Mouse (Mus musculus) cerebellum, adult 9-11 months (tissue): ENCODE measurements at regions not wholly inside any gene's neighbourhood (a gene's known extent, or its start where the extent isn't known, plus 50 kb on each side); places are given as distances from the start of the nearest gene placed in this dataset.
A peak's percentile ranks its signal among the peaks of the same experiment; 100 is the strongest.

Experiments
- DNase-seq: peaks from one replicate; pipeline ENCODE4 v3.0.0; 2022

DNA sequence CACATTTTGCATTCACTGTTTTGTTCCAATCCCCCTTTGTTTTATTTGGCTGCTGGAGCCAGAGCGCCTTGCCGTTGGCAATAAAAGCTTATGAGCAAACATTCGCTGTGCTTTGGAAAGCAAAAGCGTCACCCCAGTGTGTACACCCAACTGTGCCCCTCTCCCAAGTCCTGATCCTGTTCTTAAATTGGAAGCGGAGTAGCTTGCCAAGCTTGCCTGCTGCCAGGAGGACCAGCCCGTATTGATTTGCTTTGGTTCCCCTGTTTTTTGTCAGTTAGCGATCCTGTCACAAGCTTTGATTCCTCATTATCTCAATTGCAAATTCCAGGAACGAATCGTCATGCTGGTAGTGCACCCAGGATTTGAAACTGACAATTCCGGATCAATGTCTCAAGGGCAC, 917.5 kb downstream of the Olfm4 start:
- peak; percentile 3 for DNase-seq

DNA sequence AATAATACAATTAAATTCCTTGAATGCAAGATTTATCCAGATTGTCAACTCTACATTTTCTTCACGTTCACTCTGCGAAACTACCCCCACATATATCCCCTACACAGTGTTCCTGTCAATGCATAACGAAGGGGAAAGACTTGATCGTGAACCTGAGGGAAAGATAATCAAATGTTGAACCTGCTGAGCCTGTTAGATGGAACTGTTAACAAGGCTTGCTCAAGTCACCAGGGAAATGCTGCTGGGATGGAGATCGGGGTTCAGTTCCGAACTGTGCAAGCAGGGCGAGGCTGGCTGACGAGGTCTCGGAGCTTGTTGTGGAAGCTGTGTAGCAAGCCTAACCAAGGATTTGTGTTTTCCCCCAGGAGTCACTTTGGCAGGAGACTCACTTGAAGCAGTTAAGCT, 917.9 kb downstream of the Olfm4 start:
- no peak for DNase-seq

DNA sequence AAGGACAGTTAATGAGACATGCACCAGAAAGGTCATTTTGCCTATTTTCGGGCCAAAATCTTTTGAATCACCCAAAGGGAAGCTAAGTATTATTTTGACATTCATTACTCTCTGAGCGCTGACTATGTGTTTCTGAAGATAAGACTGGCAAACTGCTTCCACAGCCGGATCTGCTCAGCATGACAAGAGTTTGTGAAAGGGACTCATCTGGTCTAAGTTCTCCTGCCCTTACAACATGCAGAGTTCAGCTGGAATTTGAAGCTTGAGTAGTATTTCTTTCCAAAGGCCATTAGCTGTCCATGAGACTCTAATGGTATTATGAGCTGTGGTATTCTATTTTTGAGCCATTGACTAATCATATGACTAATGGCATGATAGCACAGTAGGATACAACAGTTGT, 932.1 kb downstream of the Olfm4 start:
- DNase-seq, result no peak

DNA sequence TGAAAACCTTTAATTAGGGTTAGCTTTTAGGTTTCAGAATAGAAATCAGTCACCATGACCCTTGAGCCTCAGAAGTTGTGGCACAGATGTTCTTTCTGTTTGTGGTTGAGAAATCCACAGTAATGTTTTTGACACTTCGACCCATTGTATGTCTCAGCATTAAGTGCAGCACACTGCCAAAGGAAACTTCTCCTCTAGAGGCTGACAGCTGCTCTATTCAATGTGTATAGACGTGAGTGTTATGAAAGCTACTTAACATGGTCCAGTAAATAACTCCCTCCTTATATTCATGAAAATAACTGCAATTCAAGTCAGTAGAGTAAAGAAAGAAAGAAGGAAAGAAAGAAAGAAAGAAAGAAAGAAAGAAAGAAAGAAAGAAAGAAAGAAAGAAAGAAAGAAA, 939.9 kb downstream of the Olfm4 start:
- DNase-seq, result no peak

DNA sequence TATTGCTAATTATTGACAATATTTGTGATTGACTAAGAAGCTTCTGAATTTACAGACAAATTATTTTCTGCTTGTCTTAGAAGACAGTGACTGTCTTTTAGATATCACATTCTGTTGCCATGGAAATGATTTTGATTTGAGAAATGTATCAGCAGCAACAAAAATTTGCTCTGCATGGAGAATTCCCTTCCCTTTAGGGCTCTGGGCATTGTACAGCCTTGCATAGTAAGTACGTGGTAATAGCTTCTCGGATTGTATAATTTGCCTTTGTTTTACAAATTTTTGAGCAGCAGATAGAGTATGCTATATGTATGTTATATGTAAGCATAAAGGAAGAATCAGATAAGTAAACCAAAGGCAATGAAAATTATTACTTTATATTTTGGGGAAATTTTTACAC, 976.1 kb downstream of the Olfm4 start:
- DNase-seq, result no peak

DNA sequence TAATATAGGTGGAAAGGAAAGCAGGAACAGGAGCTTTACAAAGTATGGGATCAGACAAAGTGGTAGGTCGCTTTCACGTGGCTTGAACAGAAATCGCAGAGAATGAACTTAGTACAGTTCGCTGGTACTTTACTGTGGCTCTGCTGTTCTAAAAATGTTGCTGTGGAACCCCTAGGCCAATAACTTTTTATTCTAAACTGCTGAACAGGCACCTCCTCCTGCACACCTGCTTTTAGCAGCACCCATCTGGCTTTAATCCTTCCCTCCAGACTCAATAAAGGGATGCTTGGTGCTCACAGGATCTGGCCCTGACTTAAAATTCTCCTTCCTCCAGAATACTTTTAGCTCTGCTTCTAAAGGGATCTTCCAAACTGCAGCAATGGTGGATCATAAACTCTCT, 991.9 kb downstream of the Olfm4 start:
- no peak for DNase-seq

DNA sequence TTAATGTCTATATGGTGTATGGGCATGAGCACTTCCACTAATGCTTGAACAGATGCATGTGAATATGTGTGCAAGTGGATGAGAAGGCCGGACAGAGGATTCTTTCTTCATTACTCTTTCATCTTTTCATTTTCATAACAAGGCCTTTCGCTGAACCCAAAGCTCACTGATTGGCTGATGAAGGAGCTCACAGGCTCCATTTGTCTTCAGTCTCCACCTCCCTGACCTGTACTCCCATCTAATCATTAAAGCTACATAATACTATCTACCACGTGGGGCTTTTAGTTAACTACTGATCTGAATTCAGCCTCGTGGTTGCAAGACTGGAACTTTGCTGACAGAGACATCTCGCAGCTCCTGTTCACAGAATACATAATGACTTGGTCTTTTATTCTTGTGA, 992.8 kb downstream of the Olfm4 start:
- DNase-seq, result no peak

DNA sequence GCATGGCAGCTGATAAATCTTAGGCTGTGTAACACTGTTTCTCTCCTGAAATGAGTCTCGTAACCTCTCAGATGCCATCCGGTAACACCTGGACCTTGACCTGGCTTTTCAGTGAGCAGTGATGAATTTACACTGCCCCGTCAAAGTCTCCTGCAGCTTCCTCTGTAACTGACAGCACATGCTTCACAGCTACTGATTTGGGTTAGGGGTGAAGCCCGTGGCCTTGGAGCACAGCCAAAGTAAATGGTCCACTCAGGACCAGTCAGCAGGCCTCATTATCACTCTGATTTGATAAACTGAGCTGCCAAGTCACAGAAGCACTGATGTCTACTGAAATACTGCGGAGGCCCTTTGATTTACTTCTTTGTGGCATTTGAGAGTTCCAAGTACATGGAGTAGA, 995.6 kb downstream of the Olfm4 start:
- no peak for DNase-seq

DNA sequence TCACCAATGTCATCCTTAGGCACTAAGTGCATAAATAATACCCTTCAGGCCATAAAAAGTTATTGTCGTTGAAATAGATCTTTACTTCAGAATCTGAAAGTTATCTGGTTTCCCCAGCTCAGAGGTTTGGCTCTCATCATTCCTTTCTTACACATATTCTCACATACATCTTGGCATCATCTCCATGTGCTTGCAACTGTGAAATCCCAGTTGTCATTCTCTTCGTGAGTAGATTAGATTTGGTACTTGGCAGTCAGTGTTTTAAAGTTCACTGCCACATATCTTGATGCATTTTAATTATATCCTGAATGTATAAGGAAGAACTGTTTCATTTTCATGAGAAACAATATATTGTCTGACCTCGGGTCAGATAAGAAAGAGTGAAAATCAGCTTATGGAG, 1006.3 kb downstream of the Olfm4 start:
- DNase-seq, result no peak

DNA sequence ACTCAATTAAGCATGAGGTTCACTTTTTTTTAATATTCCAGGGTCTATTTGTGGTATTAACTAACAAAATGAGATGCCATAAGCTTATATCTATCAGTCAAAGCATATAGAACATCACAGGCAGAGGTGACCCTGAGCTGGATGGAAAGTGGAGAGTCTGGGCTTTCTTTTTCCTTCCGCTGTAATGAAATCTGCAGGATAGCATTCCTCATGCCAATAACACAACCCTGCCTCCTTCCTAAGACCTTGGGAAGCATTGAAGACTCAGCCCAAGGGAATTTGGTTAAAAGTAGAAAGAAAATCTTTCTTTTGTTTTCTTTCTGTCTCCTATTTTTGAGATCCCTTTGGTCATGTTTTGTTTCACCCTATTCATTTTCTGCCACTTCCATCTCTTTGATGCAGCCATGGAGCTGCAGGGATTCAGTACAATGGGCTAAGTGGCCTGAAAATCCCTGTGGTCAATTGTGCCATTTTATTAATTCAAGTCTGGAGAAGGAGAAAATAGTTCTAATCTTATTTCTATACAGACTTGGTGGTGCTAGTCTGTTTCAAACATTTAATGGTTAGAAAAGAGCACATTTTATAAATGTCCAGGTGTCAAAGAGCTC, 1006.9 kb downstream of the Olfm4 start:
- DNase-seq, result no peak

DNA sequence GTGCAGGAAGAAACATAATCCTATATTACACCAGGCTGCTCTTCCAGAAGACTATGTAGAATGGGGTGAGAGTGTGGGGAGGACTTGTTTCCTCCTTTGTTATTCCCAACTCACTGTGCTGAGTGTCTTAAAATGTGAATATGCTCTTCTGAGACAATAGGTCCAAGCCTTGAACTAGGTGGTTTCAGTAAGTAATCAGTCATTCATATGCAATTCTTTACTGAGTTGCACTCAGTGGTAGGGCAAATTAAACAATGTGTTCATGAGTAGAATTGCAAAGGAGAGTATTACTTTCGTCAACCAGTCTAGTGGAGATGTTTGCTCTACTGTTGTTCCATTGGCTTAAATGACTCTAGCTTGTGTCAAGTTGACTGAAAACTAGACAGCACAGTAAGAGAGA, 1015.1 kb downstream of the Olfm4 start:
- DNase-seq, result no peak

DNA sequence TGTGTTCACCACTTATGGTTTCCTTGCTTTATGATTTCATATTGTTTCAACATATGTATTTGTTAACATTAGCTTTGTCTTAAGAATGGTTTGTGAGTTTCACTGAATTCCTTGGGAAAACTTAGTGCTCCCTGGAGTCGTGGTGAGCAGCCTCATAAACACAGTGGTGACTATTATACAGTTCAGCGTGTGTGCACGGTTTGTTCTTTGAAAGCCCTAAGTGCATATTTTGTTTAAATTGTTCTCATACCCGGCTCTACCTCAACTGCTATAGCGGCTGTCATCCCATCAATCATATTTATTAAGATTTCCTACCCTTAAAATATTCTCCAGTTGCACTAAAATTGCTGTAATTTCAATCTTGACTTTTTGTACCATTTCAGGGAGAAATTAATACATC, 1029.3 kb downstream of the Olfm4 start:
- DNase-seq, result no peak

DNA sequence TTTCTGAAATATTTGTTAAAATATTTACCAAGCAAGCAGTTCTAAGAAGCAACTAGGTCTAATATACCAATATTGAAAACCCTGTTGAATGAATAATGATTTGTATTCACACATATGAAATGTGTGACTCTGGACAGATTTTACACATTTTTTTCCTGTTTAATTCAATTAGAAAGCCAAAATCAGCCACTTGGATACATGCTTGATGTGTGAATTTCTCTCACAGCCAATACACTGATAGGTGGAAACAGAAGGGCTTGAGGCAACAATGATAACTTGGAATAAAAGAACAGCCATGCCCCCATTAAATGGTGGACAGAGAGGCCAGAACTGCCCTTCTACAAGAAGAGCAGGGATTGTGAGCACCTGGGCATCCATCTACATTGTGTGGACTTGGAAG, 1047.6 kb downstream of the Olfm4 start:
- no peak for DNase-seq

DNA sequence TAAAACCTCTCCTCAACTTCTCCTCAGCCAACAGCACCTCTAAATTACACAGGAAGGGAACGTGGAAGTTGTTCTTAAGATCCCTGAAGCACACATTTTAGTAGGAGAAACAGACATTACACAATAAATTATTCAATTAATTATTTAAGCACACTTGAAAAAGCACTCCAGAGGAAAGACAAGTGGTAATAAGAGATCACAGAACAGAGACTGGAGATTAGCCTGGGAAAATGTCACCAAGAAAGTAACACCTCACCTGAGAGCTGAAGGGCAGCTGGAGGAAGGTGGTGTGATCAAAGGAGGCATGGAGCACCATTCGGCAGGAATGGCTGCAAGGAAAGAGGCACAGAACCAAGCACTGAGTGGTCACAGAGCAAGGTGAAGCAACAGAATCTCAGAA, 1053.8 kb downstream of the Olfm4 start:
- DNase-seq, result no peak

DNA sequence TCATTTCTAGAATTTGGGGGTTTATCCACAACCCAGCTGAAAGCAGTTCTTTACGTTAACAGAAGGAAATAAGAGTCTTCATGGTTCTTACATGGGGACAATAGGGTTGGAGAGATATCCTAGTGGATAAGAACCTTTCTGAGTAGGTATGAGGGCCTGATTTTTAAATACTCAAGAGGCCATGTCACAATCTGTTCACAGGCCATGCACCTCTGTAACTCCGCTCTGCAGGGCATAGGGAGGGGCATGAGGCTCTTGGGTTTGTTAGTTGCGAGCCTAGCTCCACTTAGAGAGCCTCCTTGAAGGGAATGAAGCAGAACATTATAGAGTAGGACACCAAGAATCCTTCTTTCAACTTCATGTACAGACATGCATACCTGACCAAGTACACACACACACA, 1054.2 kb downstream of the Olfm4 start:
- no peak for DNase-seq
